Mouse (Mus musculus) neural tube, embryonic 11.5 days (tissue): Measurements from ENCODE around the gene Slx1b. TPM values are rescaled to one million over a fixed set of nuclear protein-coding genes. Genes with fewer than 3 reads are reported as not detected.

Experiments
- ATAC-seq: fragments of 200-750 bp; cut with Nextera tagmentation; 2 replicates; pipeline ENCODE4 v1.8.0; 2017; ENCODE audit warnings: moderate number of reproducible peaks, mild to moderate bottlenecking, moderate TSS enrichment, moderate library complexity; ENCODE audit not compliant: insufficient read depth, low FRiP score, low TSS enrichment
- DNase-seq: peaks from one replicate; pipeline ENCODE4 v3.0.0-alpha.2; 2015; ENCODE audit warnings: low spot score
- H3K27ac ChIP-seq: fragments of 300-500 bp; sonication (generic); 2 replicates; pipeline ENCODE4 v1.5.1; 2014; ENCODE audit warnings: low read depth, mild to moderate bottlenecking, low read length
- H3K27me3 ChIP-seq: fragments of 300-500 bp; sonication (generic); 2 replicates; pipeline ENCODE4 v1.6.1; 2014; ENCODE audit warnings: mild to moderate bottlenecking, low read length, mixed read lengths; ENCODE audit not compliant: control insufficient read depth, insufficient read depth
- H3K36me3 ChIP-seq: fragments of 300-500 bp; sonication (generic); 2 replicates; pipeline ENCODE4 v1.6.1; 2014; ENCODE audit warnings: mild to moderate bottlenecking, low read length, moderate library complexity, mixed read lengths; ENCODE audit not compliant: control insufficient read depth, insufficient read depth
- H3K4me1 ChIP-seq: fragments of 300-500 bp; sonication (generic); 2 replicates; pipeline ENCODE4 v1.6.1; 2014; ENCODE audit warnings: low read length, mixed read lengths; ENCODE audit not compliant: control insufficient read depth, insufficient read depth
- H3K4me2 ChIP-seq: fragments of 300-500 bp; sonication (generic); 2 replicates; pipeline ENCODE4 v1.6.1; 2014; ENCODE audit warnings: low read depth, mild to moderate bottlenecking, moderate library complexity
- H3K4me3 ChIP-seq: fragments of 300-500 bp; sonication (generic); 2 replicates; pipeline ENCODE4 v1.5.1; 2014; ENCODE audit warnings: low read depth, low read length
- H3K9ac ChIP-seq: fragments of 300-500 bp; sonication (generic); 2 replicates; pipeline ENCODE4 v1.6.1; 2014; ENCODE audit warnings: mild to moderate bottlenecking, low read length
- H3K9me3 ChIP-seq: fragments of 300-500 bp; sonication (generic); 2 replicates; pipeline ENCODE4 v1.6.1; 2016; ENCODE audit warnings: low read length; ENCODE audit not compliant: control insufficient read depth
- WGBS: fragments of 180-500 bp; shearing (Covaris S2); extraction: QIAGEN DNeasy Blood & Tissue Kit; methylation state at CpG from one replicate; pipeline ENCODE4 v1.1.7; 2014; 5-methylcytosine and 5-hydroxymethylcytosine counted together
- polyA plus RNA-seq: library from polyadenylated mRNA; unstranded; fragments of >200 nt; fragmentation: Nextera tagmentation; extraction: Ambion mirVana; gene quantifications from 2 replicates; pipeline ENCODE4 v1.2.1, GENCODE M21; 2014

Gene Slx1b
- polyA plus RNA-seq, 1 experiment from 2014 or later, result 11.7 TPM

- H3K4me3 ChIP-seq, result no peak overlapping the region
- no peak overlapping the region for H3K9ac ChIP-seq
- WGBS, result 90% methylated on average over 3 of the region's 3 CpGs
- DNase-seq (no peak), ATAC-seq (no peak)
- H3K9me3 ChIP-seq, result no peaks in the 10 kb centered on the region
- no peak overlapping the region for H3K27ac ChIP-seq
- H3K27me3 ChIP-seq, result no peaks in the 10 kb centered on the region
- H3K4me2 ChIP-seq, result no peak overlapping the region
- no peaks in the 10 kb centered on the region for H3K4me1 ChIP-seq
- peaks cover 1% of the 10 kb centered on the region; the same call in 1 of the 2 replicates for H3K36me3 ChIP-seq
Measured at GRCm38 (mm10) chr7:126659771-126660170, 35.8 kb downstream of the Slx1b start.

- ATAC-seq, result no peak
- WGBS, result 82% methylated on average over 1 of the region's 1 CpGs
- Histone ChIP-seq H3K9me3 (no peaks in the 10 kb centered on the region), H3K4me2 (no peak overlapping the region), H3K9ac (no peak overlapping the region), H3K27ac (no peak overlapping the region), H3K4me3 (no peak overlapping the region), H3K4me1 (no peaks in the 10 kb centered on the region), H3K27me3 (no peaks in the 10 kb centered on the region), H3K36me3 (no peaks in the 10 kb centered on the region)
- DNase-seq, result no peak
Measured at GRCm38 (mm10) chr7:126657522-126657921, 38.1 kb downstream of the Slx1b start.

- ATAC-seq, result no peak
- Histone ChIP-seq H3K4me3 (no peak overlapping the region), H3K27me3 (no peaks in the 10 kb centered on the region), H3K9me3 (no peaks in the 10 kb centered on the region), H3K27ac (no peak overlapping the region), H3K4me1 (no peaks in the 10 kb centered on the region), H3K36me3 (no peaks in the 10 kb centered on the region), H3K9ac (no peak overlapping the region), H3K4me2 (no peak overlapping the region)
- no peak for DNase-seq
- 95% methylated on average over 3 of the region's 3 CpGs for WGBS
Measured at GRCm38 (mm10) chr7:126655695-126656094, 39.9 kb downstream of the Slx1b start.

GRCm38 (mm10) chr7:126653991-126654390 lies 41.6 kb downstream of the Slx1b start:
- H3K9me3 ChIP-seq, result no peaks in the 10 kb centered on the region
- no peak overlapping the region for H3K4me3 ChIP-seq
- no peak overlapping the region for H3K9ac ChIP-seq
- no peaks in the 10 kb centered on the region for H3K27me3 ChIP-seq
- DNase-seq (no peak), ATAC-seq (no peak)
- H3K36me3 ChIP-seq, result no peaks in the 10 kb centered on the region
- WGBS, result 90% methylated on average over 2 of the region's 2 CpGs
- H3K4me2 ChIP-seq, result no peak overlapping the region
- H3K4me1 ChIP-seq, result 0 out of 2 replicates have a peak, but pooled peaks cover 3% of the 10 kb centered on the region
- H3K27ac ChIP-seq, result no peak overlapping the region

- no peak for ATAC-seq
- WGBS, result 92% methylated on average over 2 of the region's 2 CpGs
- no peak overlapping the region for H3K27ac ChIP-seq
- H3K4me2 ChIP-seq, result no peak overlapping the region
- no peaks in the 10 kb centered on the region for H3K9me3 ChIP-seq
- no peak overlapping the region for H3K9ac ChIP-seq
- H3K4me3 ChIP-seq, result no peak overlapping the region
- H3K4me1 ChIP-seq, result 0 out of 2 replicates have a peak, but pooled peaks cover 3% of the 10 kb centered on the region
- H3K27me3 ChIP-seq, result no peaks in the 10 kb centered on the region
- no peak for DNase-seq
- H3K36me3 ChIP-seq, result no peaks in the 10 kb centered on the region
Measured at GRCm38 (mm10) chr7:126650852-126651251, 44.7 kb downstream of the Slx1b start.

GRCm38 (mm10) chr7:126649231-126650051 lies 46.1 kb downstream of the Slx1b start, which contains the start of gene Sgf29:
Sgf29 (plus strand) TSS chr7:126649309.
- no peaks in the 10 kb centered on the region for H3K36me3 ChIP-seq
- peak; percentile 95 for ATAC-seq
- peak within 1 kb of the TSS; percentile 63 for H3K4me2 ChIP-seq
- no peaks in the 10 kb centered on the region for H3K27me3 ChIP-seq
- H3K9ac ChIP-seq, result peak within 1 kb of the TSS; percentile 78
- H3K9me3 ChIP-seq, result no peaks in the 10 kb centered on the region
- 0 out of 2 replicates have a peak, but pooled peaks cover 3% of the 10 kb centered on the region for H3K4me1 ChIP-seq
- H3K27ac ChIP-seq, result peak within 1 kb of the TSS; percentile 80
- peak; percentile 95 for DNase-seq
- peak within 1 kb of the TSS; percentile 57 for H3K4me3 ChIP-seq
- WGBS, result 1% methylated on average over 57 of the region's 57 CpGs

GRCm38 (mm10) chr7:126648486-126648885 lies 47.1 kb downstream of the Slx1b start:
- no peaks in the 10 kb centered on the region for H3K36me3 ChIP-seq
- no peak overlapping the region for H3K9ac ChIP-seq
- ATAC-seq (no peak), DNase-seq (no peak)
- WGBS, result 80% methylated on average over 4 of the region's 4 CpGs
- H3K4me2 ChIP-seq, result peak overlapping the region; percentile 63
- H3K9me3 ChIP-seq, result no peaks in the 10 kb centered on the region
- no peaks in the 10 kb centered on the region for H3K27me3 ChIP-seq
- no peak overlapping the region for H3K27ac ChIP-seq
- 0 out of 2 replicates have a peak, but pooled peaks cover 3% of the 10 kb centered on the region for H3K4me1 ChIP-seq
- no peak overlapping the region; the same call in 1 of the 2 replicates for H3K4me3 ChIP-seq

- ATAC-seq, result no peak
- H3K27me3 ChIP-seq, result no peaks in the 10 kb centered on the region
Measured at GRCm38 (mm10) chr7:126645708-126646107, 49.9 kb downstream of the Slx1b start.

GRCm38 (mm10) chr7:126644914-126645313 lies 50.7 kb downstream of the Slx1b start:
- ATAC-seq (no peak), DNase-seq (no peak)
- Histone ChIP-seq H3K36me3 (no peaks in the 10 kb centered on the region), H3K9ac (no peak overlapping the region), H3K27me3 (no peaks in the 10 kb centered on the region), H3K4me1 (0 out of 2 replicates have a peak, but pooled peaks cover 2% of the 10 kb centered on the region), H3K4me2 (no peak overlapping the region), H3K9me3 (no peaks in the 10 kb centered on the region), H3K4me3 (no peak overlapping the region), H3K27ac (no peak overlapping the region)

More at GRCm38 (mm10) chr7:126645708-126646107, 49.9 kb downstream of the Slx1b start:
- Histone ChIP-seq H3K9ac (no peak overlapping the region), H3K9me3 (no peaks in the 10 kb centered on the region), H3K4me2 (no peak overlapping the region), H3K27ac (no peak overlapping the region), H3K36me3 (no peaks in the 10 kb centered on the region), H3K4me1 (0 out of 2 replicates have a peak, but pooled peaks cover 3% of the 10 kb centered on the region), H3K4me3 (no peak overlapping the region)
- WGBS, result 63% methylated on average over 5 of the region's 5 CpGs
- no peak for DNase-seq
